Comparison of ENCODE assay signal across 8 mouse cellular contexts in the genomic region with DNA sequence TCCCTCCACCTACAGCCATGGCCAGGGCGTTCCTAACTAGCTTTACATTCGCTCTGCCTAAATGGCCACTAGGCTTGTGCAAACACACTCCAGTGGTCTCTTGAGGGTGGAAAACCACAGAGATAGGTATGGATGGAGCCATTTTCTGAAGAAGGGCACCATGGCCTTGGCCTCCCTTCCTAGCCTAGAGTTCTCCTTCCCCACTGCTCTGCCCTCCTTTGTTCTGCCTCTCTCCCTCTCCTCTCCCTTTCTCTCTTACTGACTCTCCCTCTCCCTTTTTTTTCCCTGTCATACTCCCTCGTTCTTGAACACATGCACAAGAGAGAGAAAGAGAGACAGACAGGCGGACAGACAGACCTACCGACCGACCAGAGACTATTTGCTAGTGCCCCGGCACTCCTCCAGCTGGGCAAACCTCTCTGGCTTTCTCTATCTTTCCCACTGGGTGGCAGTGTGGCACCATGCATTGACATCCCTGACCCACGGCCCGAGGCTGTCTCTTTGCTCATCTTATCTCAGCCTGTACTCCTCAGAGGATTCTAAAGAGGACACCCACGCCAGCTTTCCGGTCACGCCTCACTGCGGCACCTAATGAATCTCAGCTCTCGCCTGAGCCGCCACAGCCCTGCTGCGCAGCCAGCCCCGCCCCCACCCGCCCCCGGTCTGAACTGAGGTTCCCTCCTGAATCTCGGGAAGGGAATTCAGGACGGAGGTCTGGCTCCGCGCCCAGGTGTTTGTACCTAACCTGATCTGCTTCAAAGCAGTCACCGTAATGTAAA. TPM values are rescaled to one million over a fixed set of nuclear protein-coding genes. Genes with fewer than 3 reads are reported as not detected.
DNase-seq lines count a peak whose midpoint lies in the region; ATAC-seq and TF ChIP-seq lines count a peak whose summit lies in the region.

No protein-coding gene starts in this region.

- H3K36me3 ChIP-seq in embryonic facial prominence, embryonic 12.5 days: no peaks in the 10 kb centered on the region
- H3K36me3 ChIP-seq in heart, adult 2 months (ENCODE audit: control insufficient read depth, insufficient read depth, low read length): no peaks in the 10 kb centered on the region
- H3K36me3 ChIP-seq in limb, embryonic 12.5 days: no peaks in the 10 kb centered on the region
- H3K36me3 ChIP-seq in midbrain, embryonic 15.5 days (replicated peaks): no peaks in the 10 kb centered on the region

- peak overlapping the region; percentile 42 for H3K4me3 ChIP-seq in embryonic facial prominence, embryonic 12.5 days
- H3K4me3 ChIP-seq in heart, adult 2 months: peak overlapping the region; percentile 36
- H3K4me3 ChIP-seq in limb, embryonic 12.5 days (replicated peaks): peak overlapping the region; percentile 48
- H3K4me3 ChIP-seq in midbrain, embryonic 15.5 days: peak overlapping the region; percentile 29

- DNase-seq in 416B (ENCODE audit: low read depth): peak; percentile 77
- peak; percentile 87 to 88 for DNase-seq in adrenal gland, postnatal 36 days
- DNase-seq in heart, adult 2 months: peak; percentile 81 to 82
- peak; percentile 67 to 80 for DNase-seq in kidney, adult 8-10 months
- DNase-seq in spleen, postnatal 10 days (ENCODE audit: low spot score in 2 of 2): peak; percentile 41 to 75

- TF ChIP-seq CTCF in heart, adult 2 months (IDR thresholded peaks at IDR 0.05): peak; percentile 91; the same call in 1 of the 2 replicates

- no peaks in the 10 kb centered on the region for H3K9me3 ChIP-seq in embryonic facial prominence, embryonic 12.5 days
- H3K9me3 ChIP-seq in limb, embryonic 12.5 days: no peaks in the 10 kb centered on the region
- no peaks in the 10 kb centered on the region for H3K9me3 ChIP-seq in midbrain, embryonic 15.5 days

- H3K4me1 ChIP-seq in embryonic facial prominence, embryonic 12.5 days: 0 out of 2 replicates have a peak, but pooled peaks cover 2% of the 10 kb centered on the region
- H3K4me1 ChIP-seq in heart, adult 2 months (ENCODE audit: control insufficient read depth, insufficient read depth, low read length): no peaks in the 10 kb centered on the region
- H3K4me1 ChIP-seq in limb, embryonic 12.5 days (replicated peaks): no peaks in the 10 kb centered on the region
- H3K4me1 ChIP-seq in midbrain, embryonic 15.5 days: peaks cover 31% of the 10 kb centered on the region

- no peak overlapping the region for H3K27ac ChIP-seq in embryonic facial prominence, embryonic 12.5 days
- no peak overlapping the region for H3K27ac ChIP-seq in heart, adult 2 months
- no peak overlapping the region for H3K27ac ChIP-seq in limb, embryonic 12.5 days
- peak overlapping the region; percentile 73 for H3K27ac ChIP-seq in midbrain, embryonic 15.5 days

- no peaks in the 10 kb centered on the region for H3K79me2 ChIP-seq in heart, adult 2 months (replicated peaks; ENCODE audit: control insufficient read depth, insufficient read depth, low read length)

- TF ChIP-seq POLR2A in heart, adult 2 months (IDR thresholded peaks at IDR 0.05; ENCODE audit: insufficient read depth, low read depth, low read length): no peak

- WGBS in embryonic facial prominence, embryonic 12.5 days: 8% methylated on average over 24 of the region's 24 CpGs
- 8% methylated on average over 24 of the region's 24 CpGs for WGBS in heart, adult 2 months
- 10% methylated on average over 23 of the region's 24 CpGs for WGBS in limb, embryonic 12.5 days
- WGBS in midbrain, embryonic 15.5 days: 10% methylated on average over 24 of the region's 24 CpGs

- peak; percentile 71; the same call in 1 of the 2 replicates for TF ChIP-seq EP300 in heart, adult 2 months (IDR thresholded peaks at IDR 0.05; ENCODE audit: insufficient read depth, low read depth, low read length)

- peak overlapping the region; percentile 70 for H3K4me2 ChIP-seq in embryonic facial prominence, embryonic 12.5 days (replicated peaks)
- H3K4me2 ChIP-seq in limb, embryonic 12.5 days: peak overlapping the region; percentile 69
- peak overlapping the region; percentile 53 for H3K4me2 ChIP-seq in midbrain, embryonic 15.5 days

- H3K9ac ChIP-seq in embryonic facial prominence, embryonic 12.5 days: peak overlapping the region; percentile 50; the same call in 1 of the 2 replicates
- H3K9ac ChIP-seq in heart, adult 2 months (ENCODE audit: low read depth, low read length): no peak overlapping the region
- peak overlapping the region; percentile 8; the same call in 1 of the 2 replicates for H3K9ac ChIP-seq in limb, embryonic 12.5 days (replicated peaks)
- H3K9ac ChIP-seq in midbrain, embryonic 15.5 days: peak overlapping the region; percentile 36; the same call in 1 of the 2 replicates

- intact Hi-C loops in heart, adult 2 months (cut with DNase I): loop anchor here (2.0 to 5.0 kb wide), 3 partner anchors 108 to 1294 kb away; no protein-coding TSS in a partner anchor

- ATAC-seq in embryonic facial prominence, embryonic 12.5 days (ENCODE audit: insufficient number of reproducible peaks, insufficient read depth, low FRiP score, low TSS enrichment): peak; percentile 84
- ATAC-seq in limb, embryonic 12.5 days (ENCODE audit: insufficient number of reproducible peaks, insufficient read depth, low FRiP score, low TSS enrichment, low read depth): peak; percentile 35; the same call in 1 of the 2 replicates
- peak; percentile 93 for ATAC-seq in midbrain, embryonic 15.5 days (replicated peaks)

- peaks cover 3% of the 10 kb centered on the region; the same call in 1 of the 2 replicates for H3K27me3 ChIP-seq in embryonic facial prominence, embryonic 12.5 days
- no peaks in the 10 kb centered on the region for H3K27me3 ChIP-seq in heart, adult 2 months (ENCODE audit: control insufficient read depth, insufficient read depth, low read length)
- H3K27me3 ChIP-seq in limb, embryonic 12.5 days: peaks cover 28% of the 10 kb centered on the region
- no peaks in the 10 kb centered on the region for H3K27me3 ChIP-seq in midbrain, embryonic 15.5 days (replicated peaks)

RNA-seq across cellular contexts. Expression of gene Allc, which starts 7.0 kb away (rescaled TPM):
- not detected for total RNA-seq in adrenal gland, postnatal 36 days (2021)
- not detected in 2 replicates for polyA plus RNA-seq in embryonic facial prominence, embryonic 12.5 days (2016; fragmentation: Nextera tagmentation; extraction: Ambion mirVana)
- total RNA-seq in heart, adult 2 months (2021): not detected
- 0.10 and 0.12 TPM in 2 replicates for polyA plus RNA-seq in heart, adult 2 months (2012; rRNA removed)
- polyA plus RNA-seq in limb, embryonic 12.5 days (2016; fragmentation: Nextera tagmentation; extraction: Ambion mirVana): not detected in 2 replicates
- polyA plus RNA-seq in midbrain, embryonic 15.5 days (2015; fragmentation: Nextera tagmentation; extraction: Ambion mirVana): 0.20 and 0.23 TPM in 2 replicates

RNA-seq across cellular contexts. Expression of gene Colec11, which starts 33.9 kb away (rescaled TPM):
- total RNA-seq in adrenal gland, postnatal 36 days (2021): 1 to 10 TPM; 4.2 to 4.4 TPM
- polyA plus RNA-seq in embryonic facial prominence, embryonic 12.5 days (2016; fragmentation: Nextera tagmentation; extraction: Ambion mirVana): 0.37 TPM in 1 of 2 replicates, not detected in the other
- 10 to 100 TPM; 14.3 to 17.9 TPM for total RNA-seq in heart, adult 2 months (2021)
- polyA plus RNA-seq in heart, adult 2 months (2012; rRNA removed): 15.2 and 18.3 TPM in 2 replicates
- polyA plus RNA-seq in limb, embryonic 12.5 days (2016; fragmentation: Nextera tagmentation; extraction: Ambion mirVana): not detected in 2 replicates
- polyA plus RNA-seq in midbrain, embryonic 15.5 days (2015; fragmentation: Nextera tagmentation; extraction: Ambion mirVana): 1.0 TPM in 2 replicates

RNA-seq across cellular contexts. Expression of gene Dcdc2c, which starts 37.1 kb away (rescaled TPM):
- not detected for total RNA-seq in adrenal gland, postnatal 36 days (2021)
- polyA plus RNA-seq in embryonic facial prominence, embryonic 12.5 days (2016; fragmentation: Nextera tagmentation; extraction: Ambion mirVana): 0.18 and 0.31 TPM in 2 replicates
- under 1 TPM in 1 of 2 experiments, not detected in 1; 0.16 TPM for total RNA-seq in heart, adult 2 months (2021)
- polyA plus RNA-seq in heart, adult 2 months (2012; rRNA removed): not detected in 2 replicates
- polyA plus RNA-seq in limb, embryonic 12.5 days (2016; fragmentation: Nextera tagmentation; extraction: Ambion mirVana): 0.24 TPM in 1 of 2 replicates, not detected in the other
- 0.13 and 0.31 TPM in 2 replicates for polyA plus RNA-seq in midbrain, embryonic 15.5 days (2015; fragmentation: Nextera tagmentation; extraction: Ambion mirVana)

RNA-seq across cellular contexts. Expression of gene Rps7, which starts 46.5 kb away (rescaled TPM):
- 100 to 1,000 TPM; 436 to 474 TPM for total RNA-seq in adrenal gland, postnatal 36 days (2021)
- 708 and 761 TPM in 2 replicates for polyA plus RNA-seq in embryonic facial prominence, embryonic 12.5 days (2016; fragmentation: Nextera tagmentation; extraction: Ambion mirVana)
- total RNA-seq in heart, adult 2 months (2021): 100 to 1,000 TPM; 228 to 303 TPM
- polyA plus RNA-seq in heart, adult 2 months (2012; rRNA removed): 176 and 182 TPM in 2 replicates
- polyA plus RNA-seq in limb, embryonic 12.5 days (2016; fragmentation: Nextera tagmentation; extraction: Ambion mirVana): 752 and 847 TPM in 2 replicates
- polyA plus RNA-seq in midbrain, embryonic 15.5 days (2015; fragmentation: Nextera tagmentation; extraction: Ambion mirVana): 356 and 383 TPM in 2 replicates

Comparison
In these comparisons a context has a peak if more than half of its experiments do, and no peak if none do; other contexts are left out.
1. ATAC-seq: peak in every context shown above with its lines; median percentile 93 in midbrain, embryonic 15.5 days; 84 in embryonic facial prominence, embryonic 12.5 days; 35 in limb, embryonic 12.5 days.